Mouse (Mus musculus): ENCODE results near the gene Lix1l.

GRCm38 (mm10) chr3:96634928-96635879, 34.3 kb downstream of the Lix1l start, which contains the start of the genes Pex11b and Gm42957:
- TF ChIP-seq POLR2A (IDR thresholded peaks at IDR 0.05; ENCODE audit: insufficient read length, low read depth), result peak; percentile 73
- TF ChIP-seq MYOG (IDR thresholded peaks at IDR 0.05; ENCODE audit: control insufficient read depth in 1 of 3, insufficient read depth in 1 of 3, insufficient read length in 2 of 3, low read depth in 2 of 3), result peak in 1 of 3 experiments; percentile 14

Measured in myocyte (in vitro differentiated cells).